Mouse (Mus musculus): ENCODE data around the gene Defb29.

Defb29 gene

DNA sequence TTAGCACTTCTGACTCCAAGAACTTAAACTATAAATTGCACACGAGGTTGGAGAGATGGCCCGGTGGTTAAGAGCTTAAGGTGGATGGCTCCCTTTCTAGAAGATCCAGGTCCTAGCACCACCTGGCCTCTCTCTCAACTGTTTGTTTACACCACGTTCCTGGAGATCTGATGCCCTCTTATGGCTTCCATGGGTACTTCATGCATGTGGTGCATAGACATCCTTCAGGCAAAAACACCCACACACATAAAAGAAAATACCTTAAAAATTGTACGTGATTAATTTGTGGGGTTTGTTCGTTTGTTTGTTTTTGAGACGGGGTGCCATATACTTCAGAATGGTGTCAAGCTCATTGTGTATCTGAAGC lies 39.1 kb downstream of the Defb29 start:
- DNase-seq (ENCODE audit: low read depth): peak; percentile 7

DNA sequence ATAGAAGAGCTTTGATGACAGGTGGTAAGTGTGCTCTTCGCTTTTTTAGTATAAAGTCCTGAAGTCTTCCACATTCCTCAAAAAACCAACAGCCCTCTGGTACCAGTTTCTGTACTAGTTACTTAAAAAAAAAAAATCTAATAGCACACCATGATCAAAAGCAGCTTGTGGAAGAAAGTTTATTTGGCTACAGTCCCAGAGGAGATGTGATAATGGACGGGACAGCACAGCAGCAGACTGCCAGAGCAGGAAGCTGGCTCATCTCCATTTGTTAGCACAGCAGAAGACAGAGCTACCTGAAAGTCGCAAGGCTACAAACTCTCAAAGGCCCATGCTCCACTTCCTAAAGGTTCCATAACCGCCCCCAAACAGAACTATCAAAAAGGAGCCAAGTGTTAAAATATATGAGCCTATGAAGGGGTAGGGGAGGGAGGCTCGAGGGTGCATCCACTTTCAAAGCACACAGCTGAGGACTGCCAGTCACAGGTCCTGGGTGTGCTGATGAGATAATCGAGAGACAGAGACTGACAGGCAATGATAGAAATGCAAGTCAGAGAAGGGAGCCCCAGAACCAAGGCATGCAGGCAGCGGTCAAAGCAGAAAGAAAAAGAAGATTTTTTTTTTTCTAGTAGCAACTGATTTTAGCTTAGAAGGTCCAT lies 39.6 kb downstream of the Defb29 start:
- DNase-seq (ENCODE audit: low read depth): no peak

DNA sequence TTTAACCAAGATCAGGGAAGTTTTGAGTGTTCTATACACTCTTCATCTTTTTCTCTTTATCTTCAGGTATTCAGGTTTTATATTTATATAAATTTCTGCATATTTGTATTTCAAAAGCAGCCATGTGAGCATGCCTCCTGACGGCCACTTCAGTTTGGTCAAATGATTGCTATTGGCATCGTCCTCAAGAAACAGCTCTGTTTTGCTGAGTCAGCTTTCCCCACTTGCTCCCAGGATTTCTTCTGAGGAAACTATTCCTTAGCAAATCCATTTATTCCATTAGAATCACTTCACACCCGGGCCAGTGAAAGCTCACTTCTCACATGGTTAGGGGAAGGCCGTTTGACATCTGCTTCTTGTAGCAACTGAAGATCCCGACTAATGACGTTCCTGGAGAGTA lies 41.9 kb downstream of the Defb29 start:
- no peak for DNase-seq (ENCODE audit: low read depth)

DNA sequence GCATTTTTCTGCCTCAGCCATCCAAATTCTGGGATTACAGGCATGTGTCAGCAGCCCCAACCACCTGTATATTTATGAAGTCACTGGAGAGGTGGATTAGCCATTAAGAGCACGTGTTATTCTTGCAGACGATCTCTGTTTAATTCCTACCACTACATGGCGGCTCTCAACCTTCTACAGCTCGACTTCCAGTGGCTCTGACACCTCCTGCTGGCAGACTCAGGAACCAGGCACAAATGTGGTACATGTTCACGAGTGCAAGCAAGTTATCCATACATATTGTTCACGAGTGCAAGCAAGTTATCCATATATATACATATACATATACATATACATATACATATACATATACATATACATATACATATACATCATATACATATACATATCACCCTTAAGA lies 46.7 kb downstream of the Defb29 start:
- DNase-seq (ENCODE audit: low read depth): peak; percentile 5

DNA sequence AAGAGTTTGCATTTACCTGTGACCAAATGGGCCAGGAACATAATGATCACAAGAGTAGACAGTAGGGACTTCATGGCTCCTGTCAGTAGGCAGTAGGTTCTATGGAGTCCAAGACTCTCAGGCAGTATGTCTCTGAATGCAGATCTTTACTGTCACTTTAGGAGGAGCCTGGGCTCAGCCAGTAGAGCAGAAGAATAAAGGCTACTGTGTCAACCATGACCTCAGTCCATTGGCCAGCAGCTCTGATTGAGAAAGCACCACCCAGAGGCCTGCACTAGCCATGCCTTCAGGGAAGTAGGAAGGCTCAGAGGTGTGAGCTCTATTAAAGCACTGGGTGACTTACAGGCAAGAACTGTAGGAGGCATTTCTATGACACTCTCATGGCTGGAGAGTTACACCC lies 49.9 kb downstream of the Defb29 start, which contains the start of gene Defb22:
Defb22 (minus strand) TSS at position 101 of the 400 bp plus-strand sequence.
- no peak for DNase-seq (ENCODE audit: low read depth)

Data from NIH3T3 (cell line).